Mouse (Mus musculus): ENCODE data around the gene Polr3h. TPM values are rescaled to one million over a fixed set of nuclear protein-coding genes. Genes with fewer than 3 reads are reported as not detected.
"Not testable (repeated sequence)": the region's sequence is repeated elsewhere in the genome, so short reads cannot be mapped to it uniquely, and the experiment has no call there.

Polr3h gene
- polyA plus RNA-seq, 1 experiment = 164 TPM

DNA sequence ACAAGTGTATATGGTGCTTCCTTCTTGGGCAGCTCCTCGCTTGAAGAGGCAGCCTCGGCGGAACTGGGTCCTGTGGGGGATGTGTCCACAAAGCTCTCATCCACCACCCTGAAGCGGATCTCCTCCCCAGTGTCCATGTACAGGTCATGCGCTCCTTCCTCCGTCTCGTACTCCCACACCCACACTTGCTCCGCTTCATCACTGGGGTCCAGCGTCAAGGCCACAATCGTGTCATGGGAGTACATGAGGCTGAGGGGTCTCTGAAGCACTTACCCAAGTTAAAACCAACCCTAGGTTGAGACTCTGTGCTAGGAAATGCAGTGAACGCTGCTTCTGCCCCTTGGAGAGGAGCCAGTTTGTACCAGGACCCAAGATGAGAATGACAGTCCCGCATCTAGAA, 8.8 kb downstream of the Polr3h start:
- TF ChIP-seq MAX (IDR thresholded peaks at IDR 0.05) (no peak), USF1 (IDR thresholded peaks at IDR 0.05; ENCODE audit: low read depth) (no peak), MYOD1 (IDR thresholded peaks at IDR 0.05; ENCODE audit: control insufficient read depth, insufficient read length, low read depth) (no peak), CEBPB (IDR thresholded peaks at IDR 0.05; ENCODE audit: low read depth) (no peak), CTCF (IDR thresholded peaks at IDR 0.05; ENCODE audit: control insufficient read depth, insufficient read depth, insufficient read length) (no peak), MYOG (IDR thresholded peaks at IDR 0.05; ENCODE audit: control insufficient read depth, extremely low read depth, insufficient read length) (no peak), FOSL1 (IDR thresholded peaks at IDR 0.05; ENCODE audit: insufficient read depth, low read length, poor library complexity, severe bottlenecking) (no peak)
- peaks cover 69% of the 10 kb centered on the region for H3K36me3 ChIP-seq (ENCODE audit: control insufficient read depth, insufficient read depth)

DNA sequence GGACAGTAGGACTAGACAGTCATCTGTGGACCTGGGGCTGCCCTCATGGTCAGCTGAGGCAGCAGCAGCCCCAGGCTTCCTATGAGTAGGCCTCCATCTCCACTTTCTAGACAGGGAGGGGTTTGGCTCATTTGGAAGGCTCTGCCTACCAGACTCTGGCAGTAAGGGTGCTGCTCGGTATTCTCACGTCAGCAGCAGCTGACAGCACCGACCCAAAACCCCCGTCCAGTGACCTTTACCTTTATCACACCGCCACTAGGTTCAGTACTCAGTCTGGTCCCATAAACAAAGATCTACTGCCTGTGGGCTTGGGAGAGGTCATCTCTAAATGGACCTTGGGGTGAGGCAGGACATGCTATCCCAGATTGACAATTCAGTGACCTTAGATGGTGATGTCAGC, 10.4 kb downstream of the Polr3h start:
- H3K4me3 ChIP-seq (ENCODE audit: insufficient read depth, poor library complexity, severe bottlenecking) = no peak overlapping the region
- TF ChIP-seq CEBPB (IDR thresholded peaks at IDR 0.05; ENCODE audit: low read depth) (no peak), MYOD1 (IDR thresholded peaks at IDR 0.05; ENCODE audit: control insufficient read depth, insufficient read length, low read depth) (no peak), CTCF (IDR thresholded peaks at IDR 0.05; ENCODE audit: control insufficient read depth, insufficient read depth, insufficient read length) (no peak), USF1 (IDR thresholded peaks at IDR 0.05; ENCODE audit: low read depth) (no peak), MAX (IDR thresholded peaks at IDR 0.05) (no peak), FOSL1 (IDR thresholded peaks at IDR 0.05; ENCODE audit: insufficient read depth, low read length, poor library complexity, severe bottlenecking) (no peak)
- no peaks in the 10 kb centered on the region for H3K27me3 ChIP-seq (ENCODE audit: control insufficient read depth, insufficient read depth, insufficient read length)
- H3K79me2 ChIP-seq (ENCODE audit: control insufficient read depth, insufficient read depth) = peaks cover 21% of the 10 kb centered on the region
- H3ac ChIP-seq (ENCODE audit: control insufficient read depth, insufficient read length, low read depth) = no peak overlapping the region
- peaks cover 78% of the 10 kb centered on the region for H3K36me3 ChIP-seq (ENCODE audit: control insufficient read depth, insufficient read depth)
- H3K79me3 ChIP-seq (ENCODE audit: low read depth) = no peaks in the 10 kb centered on the region

More for the DNA sequence above, 8.8 kb downstream of the Polr3h start:
- Histone ChIP-seq H3K27me3 (ENCODE audit: control insufficient read depth, insufficient read depth, insufficient read length) (no peaks in the 10 kb centered on the region), H3ac (ENCODE audit: control insufficient read depth, insufficient read length, low read depth) (no peak overlapping the region), H3K79me2 (ENCODE audit: control insufficient read depth, insufficient read depth) (peaks cover 37% of the 10 kb centered on the region), H3K4me3 (ENCODE audit: insufficient read depth, poor library complexity, severe bottlenecking) (no peak overlapping the region), H3K79me3 (ENCODE audit: low read depth) (no peaks in the 10 kb centered on the region)

- H3K79me3 ChIP-seq (ENCODE audit: low read depth) = no peaks in the 10 kb centered on the region
- H3K36me3 ChIP-seq (ENCODE audit: control insufficient read depth, insufficient read depth) = peaks cover 85% of the 10 kb centered on the region
- no peak overlapping the region for H3K4me3 ChIP-seq (ENCODE audit: insufficient read depth, poor library complexity, severe bottlenecking)
Measured at GRCm38 (mm10) chr15:81914668-81915067, 11.4 kb downstream of the Polr3h start.

GRCm38 (mm10) chr15:81912498-81912897, 13.5 kb downstream of the Polr3h start:
- H3K36me3 ChIP-seq (ENCODE audit: control insufficient read depth, insufficient read depth) = peaks cover 98% of the 10 kb centered on the region

More at GRCm38 (mm10) chr15:81914668-81915067, 11.4 kb downstream of the Polr3h start:
- peaks cover 18% of the 10 kb centered on the region for H3K79me2 ChIP-seq (ENCODE audit: control insufficient read depth, insufficient read depth)
- H3ac ChIP-seq (ENCODE audit: control insufficient read depth, insufficient read length, low read depth) = no peak overlapping the region
- H3K27me3 ChIP-seq (ENCODE audit: control insufficient read depth, insufficient read depth, insufficient read length) = no peaks in the 10 kb centered on the region
- TF ChIP-seq MYOG (IDR thresholded peaks at IDR 0.05; ENCODE audit: control insufficient read depth, extremely low read depth, insufficient read length) (no peak), FOSL1 (IDR thresholded peaks at IDR 0.05; ENCODE audit: insufficient read depth, low read length, poor library complexity, severe bottlenecking) (no peak), USF1 (IDR thresholded peaks at IDR 0.05; ENCODE audit: low read depth) (no peak)

DNA sequence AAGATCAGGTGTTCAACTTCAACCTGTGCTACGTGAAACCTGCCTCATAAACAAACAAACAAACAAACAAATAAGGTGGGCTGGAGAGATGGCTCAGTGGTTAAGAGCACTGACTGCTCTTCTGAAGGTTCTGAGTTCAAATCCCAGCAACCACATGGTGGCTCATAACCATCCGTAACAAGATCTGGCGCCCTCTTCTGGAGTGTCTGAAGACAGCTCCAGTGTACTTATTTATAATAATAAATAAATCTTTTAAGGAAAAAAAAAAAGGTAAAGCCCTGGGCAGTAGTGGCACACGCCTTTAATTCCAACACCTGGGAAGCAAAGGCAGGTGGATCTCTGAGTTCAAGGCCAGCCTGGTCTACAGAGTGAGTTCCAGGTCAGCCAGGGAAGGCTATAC, 17.3 kb downstream of the Polr3h start:
- peaks cover 97% of the 10 kb centered on the region for H3K36me3 ChIP-seq (ENCODE audit: control insufficient read depth, insufficient read depth)
- not testable (repeated sequence) for H3K4me3 ChIP-seq (ENCODE audit: insufficient read depth, poor library complexity, severe bottlenecking); H3K79me2 ChIP-seq (ENCODE audit: control insufficient read depth, insufficient read depth); H3ac ChIP-seq (ENCODE audit: control insufficient read depth, insufficient read length, low read depth); H3K79me3 ChIP-seq (ENCODE audit: low read depth); H3K27me3 ChIP-seq (ENCODE audit: control insufficient read depth, insufficient read depth, insufficient read length)

More at GRCm38 (mm10) chr15:81912498-81912897, 13.5 kb downstream of the Polr3h start:
- TF ChIP-seq FOSL1 (IDR thresholded peaks at IDR 0.05; ENCODE audit: insufficient read depth, low read length, poor library complexity, severe bottlenecking) (no peak), CTCF (IDR thresholded peaks at IDR 0.05; ENCODE audit: control insufficient read depth, insufficient read depth, insufficient read length) (no peak), MYOG (IDR thresholded peaks at IDR 0.05; ENCODE audit: control insufficient read depth, extremely low read depth, insufficient read length) (no peak), MYOD1 (IDR thresholded peaks at IDR 0.05; ENCODE audit: control insufficient read depth, insufficient read length, low read depth) (no peak)
- Histone ChIP-seq H3K79me3 (ENCODE audit: low read depth) (no peaks in the 10 kb centered on the region), H3K79me2 (ENCODE audit: control insufficient read depth, insufficient read depth) (peaks cover 2% of the 10 kb centered on the region), H3K4me3 (ENCODE audit: insufficient read depth, poor library complexity, severe bottlenecking) (no peak overlapping the region), H3ac (ENCODE audit: control insufficient read depth, insufficient read length, low read depth) (no peak overlapping the region), H3K27me3 (ENCODE audit: control insufficient read depth, insufficient read depth, insufficient read length) (no peaks in the 10 kb centered on the region)

DNA sequence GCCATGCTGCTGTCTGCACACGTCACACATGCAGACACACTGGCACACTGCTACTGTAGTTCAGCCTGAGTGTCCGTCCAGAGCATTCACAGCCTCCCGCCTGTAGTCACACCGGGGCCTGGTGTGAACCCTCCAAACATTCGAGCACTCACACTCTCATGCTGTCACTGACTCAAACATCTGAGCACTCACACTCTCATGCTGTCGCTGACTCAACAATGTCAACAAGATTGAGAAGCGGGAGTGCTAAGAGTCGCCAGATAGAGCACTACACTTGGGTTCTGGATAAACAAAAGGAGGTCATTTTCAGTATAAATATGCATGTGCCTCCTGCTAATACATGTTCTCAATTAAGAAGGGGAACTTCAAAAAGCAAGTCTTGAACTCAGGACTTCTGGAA, 18.1 kb downstream of the Polr3h start:
- Histone ChIP-seq H3K27me3 (ENCODE audit: control insufficient read depth, insufficient read depth, insufficient read length) (no peaks in the 10 kb centered on the region), H3K79me2 (ENCODE audit: control insufficient read depth, insufficient read depth) (no peaks in the 10 kb centered on the region), H3K36me3 (ENCODE audit: control insufficient read depth, insufficient read depth) (peaks cover 97% of the 10 kb centered on the region), H3ac (ENCODE audit: control insufficient read depth, insufficient read length, low read depth) (no peak overlapping the region), H3K79me3 (ENCODE audit: low read depth) (no peaks in the 10 kb centered on the region), H3K4me3 (ENCODE audit: insufficient read depth, poor library complexity, severe bottlenecking) (no peak overlapping the region)
- TF ChIP-seq CTCF (IDR thresholded peaks at IDR 0.05; ENCODE audit: control insufficient read depth, insufficient read depth, insufficient read length) = no peak
- TF ChIP-seq CEBPB (IDR thresholded peaks at IDR 0.05; ENCODE audit: low read depth) = no peak
- TF ChIP-seq USF1 (IDR thresholded peaks at IDR 0.05; ENCODE audit: low read depth) = no peak
- no peak for TF ChIP-seq FOSL1 (IDR thresholded peaks at IDR 0.05; ENCODE audit: insufficient read depth, low read length, poor library complexity, severe bottlenecking)
- TF ChIP-seq MYOG (IDR thresholded peaks at IDR 0.05; ENCODE audit: control insufficient read depth, extremely low read depth, insufficient read length) = no peak
- no peak for TF ChIP-seq MAX (IDR thresholded peaks at IDR 0.05)
- no peak for TF ChIP-seq MYOD1 (IDR thresholded peaks at IDR 0.05; ENCODE audit: control insufficient read depth, insufficient read length, low read depth)
